Mouse (Mus musculus) adrenal gland, adult 2 months (tissue): Measurements from ENCODE around the gene Gm3139. TPM values are rescaled to one million over a fixed set of nuclear protein-coding genes. Genes with fewer than 3 reads are reported as not detected.
"Not testable (repeated sequence)": the region's sequence is repeated elsewhere in the genome, so short reads cannot be mapped to it uniquely, and the experiment has no call there.

ENCODE experiments used
- DNase-seq: peaks from one replicate; pipeline ENCODE4 v3.0.0; 2021
- long read RNA-seq: library from polyadenylated mRNA; stranded (forward); transcript quantifications from one replicate; pipeline ENCODE4 v2.0.0, GENCODE M21; 2021
- polyA plus RNA-seq: library from polyadenylated mRNA; depleted of rRNA; stranded (reverse); fragments of >200 nt; gene quantifications from 2 replicates; pipeline ENCODE4 v1.2.3, GENCODE M21; 2012; rRNA removed
- total RNA-seq, 2 experiments: library from RNA; stranded (reverse); gene quantifications; 2 replicates each; pipeline ENCODE4 v1.2.3; 2021

The Gm3139 gene
- total RNA-seq, result not detected
- polyA plus RNA-seq, result not detected in 2 replicates
- long read RNA-seq, result 0 reads

GRCm38 (mm10) chr5:94525987-94526386 lies at the start of gene Gm3139:
Gene Gm3139 (plus strand): TSS chr5:94526287.
- DNase-seq, result not testable (repeated sequence)

Other genes with a start within 250 kb of the Gm3139 start
- not detected for gene A430089I19Rik, start 219.5 kb upstream of the Gm3139 start, total RNA-seq
- not detected in 2 replicates for gene A430089I19Rik, start 219.5 kb upstream of the Gm3139 start, polyA plus RNA-seq
- not detected for gene Gm6502, start 211.9 kb upstream of the Gm3139 start, total RNA-seq
- gene Gm6502, start 211.9 kb upstream of the Gm3139 start, polyA plus RNA-seq, result not detected in 2 replicates
- gene AA792892, start 186.5 kb upstream of the Gm3139 start, total RNA-seq, result under 1 TPM in 1 of 2 experiments, not detected in 1; 0.17 TPM
- gene AA792892, start 186.5 kb upstream of the Gm3139 start, polyA plus RNA-seq, result not detected in 2 replicates
- not detected for gene Gm7682, start 80.5 kb upstream of the Gm3139 start, total RNA-seq
- gene Gm7682, start 80.5 kb upstream of the Gm3139 start, polyA plus RNA-seq, result not detected in 2 replicates
- gene Gm3147, start 90.1 kb downstream of the Gm3139 start, total RNA-seq, result not detected
- not detected in 2 replicates for gene Gm3147, start 90.1 kb downstream of the Gm3139 start, polyA plus RNA-seq
- not detected for gene Gm6509, start 97.7 kb downstream of the Gm3139 start, total RNA-seq
- gene Gm6509, start 97.7 kb downstream of the Gm3139 start, polyA plus RNA-seq, result not detected in 2 replicates
- gene Gm6205, start 122.1 kb downstream of the Gm3139 start, total RNA-seq, result not detected
- gene Gm6205, start 122.1 kb downstream of the Gm3139 start, polyA plus RNA-seq, result not detected in 2 replicates